Comparison of ENCODE assay signal across 7 mouse cellular contexts in the genomic region with DNA sequence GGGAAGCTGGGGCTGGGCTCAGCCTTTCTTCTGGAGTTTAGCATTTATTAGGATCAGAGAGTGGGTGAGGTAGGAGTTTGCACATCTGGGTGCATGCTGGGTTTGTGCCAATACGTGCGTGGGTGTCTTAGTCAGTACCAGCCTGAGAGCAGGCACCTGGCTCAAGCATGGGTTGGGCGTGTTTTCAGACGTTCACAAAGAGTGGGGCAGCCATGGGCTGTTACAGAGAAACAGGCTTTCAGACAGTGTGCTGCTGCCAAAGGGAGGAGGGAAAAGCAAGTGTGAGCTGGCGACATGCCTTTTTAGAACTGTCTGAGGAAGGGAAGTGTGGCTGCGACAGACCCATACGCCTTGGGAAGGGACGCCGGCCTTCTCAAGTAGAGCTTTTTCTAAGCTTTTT. TPM values are rescaled to one million over a fixed set of nuclear protein-coding genes. Genes with fewer than 3 reads are reported as not detected.
DNase-seq lines count a peak whose midpoint lies in the region; ATAC-seq lines count a peak whose summit lies in the region.

No protein-coding gene starts in this region.

- peak; percentile 73 for DNase-seq in urinary bladder, postnatal 14 days (ENCODE audit: low spot score)
- DNase-seq in urinary bladder, postnatal 10 days (ENCODE audit: low spot score): no peak
- peak; percentile 54 to 58 for DNase-seq in layer of hippocampus, postnatal 10 days (ENCODE audit: low spot score in 2 of 2)
- DNase-seq in lung, postnatal 36 days: peak; percentile 65
- peak; percentile 74 for DNase-seq in testis, postnatal 10 days (ENCODE audit: low spot score)
- DNase-seq in embryo, embryonic 10.5 days (ENCODE audit: low spot score): no peak

- 0 out of 2 replicates have a peak, but pooled peaks have one; percentile 12 for ATAC-seq in granulocyte monocyte progenitor cell, adult 5-6 weeks (replicated peaks; ENCODE audit: poor library complexity, severe bottlenecking)

RNA-seq across cellular contexts. Expression of a gene that starts 45.2 kb away (rescaled TPM):
- 2.0 and 2.3 TPM in 2 replicates for total RNA-seq in granulocyte monocyte progenitor cell, adult 5-6 weeks (2014; fragmentation: Nextera tagmentation)
- 1.9 and 2.1 TPM in 2 replicates for total RNA-seq in granulocyte monocyte progenitor cell, adult 5-6 weeks (2017)
- total RNA-seq in layer of hippocampus, postnatal 10 days (2021): 10 to 100 TPM; 21.6 to 24.6 TPM

RNA-seq across cellular contexts. Expression of a gene that starts 56.1 kb away (rescaled TPM):
- 4.9 and 6.5 TPM in 2 replicates for total RNA-seq in granulocyte monocyte progenitor cell, adult 5-6 weeks (2014; fragmentation: Nextera tagmentation)
- 3.1 and 7.2 TPM in 2 replicates for total RNA-seq in granulocyte monocyte progenitor cell, adult 5-6 weeks (2017)
- total RNA-seq in layer of hippocampus, postnatal 10 days (2021): 10 to 100 TPM; 10.9 to 15.9 TPM

Comparison
In these comparisons a context has a peak if more than half of its experiments do, and no peak if none do; other contexts are left out.
1. DNase-seq: peak in urinary bladder, postnatal 14 days (single experiment), layer of hippocampus, postnatal 10 days (2 of 2), lung, postnatal 36 days (single experiment) and testis, postnatal 10 days (single experiment); none in urinary bladder, postnatal 10 days (single experiment) and embryo, embryonic 10.5 days (single experiment).
2. RNA of a gene that starts 45.2 kb away (total RNA-seq): 21.6 to 24.6 TPM in layer of hippocampus, postnatal 10 days; 1.9 to 2.3 TPM in granulocyte monocyte progenitor cell, adult 5-6 weeks; every median in the first group is over 4 times any median in the second.